Mouse (Mus musculus) kidney, postnatal 0 days (tissue): Measurements from ENCODE around the gene 4930522L14Rik. TPM values are rescaled to one million over a fixed set of nuclear protein-coding genes. Genes with fewer than 3 reads are reported as not detected.
A peak's percentile ranks its signal among the peaks of the same experiment; 100 is the strongest.
"Not testable (repeated sequence)": the region's sequence is repeated elsewhere in the genome, so short reads cannot be mapped to it uniquely, and the experiment has no call there.

Source experiments
- ATAC-seq: fragments of 200-750 bp; cut with Nextera tagmentation; replicated peaks from 2 replicates; pipeline ENCODE4 v1.8.0; 2017; ENCODE audit warnings: low read depth, moderate number of reproducible peaks, moderate TSS enrichment, moderate library complexity; ENCODE audit not compliant: low FRiP score
- DNase-seq: peaks from one replicate; pipeline ENCODE4 v3.0.0-alpha.2; 2016; ENCODE audit warnings: low spot score
- H3K27ac ChIP-seq: fragments of 300-500 bp; sonication (generic); 2 replicates; pipeline ENCODE4 v1.5.1; 2014; ENCODE audit warnings: mild to moderate bottlenecking
- H3K27me3 ChIP-seq: fragments of 300-500 bp; sonication (generic); 2 replicates; pipeline ENCODE4 v1.6.1; 2014; ENCODE audit warnings: low read length, mixed read lengths; ENCODE audit not compliant: insufficient read depth
- H3K36me3 ChIP-seq: fragments of 300-500 bp; sonication (generic); 2 replicates; pipeline ENCODE4 v1.6.1; 2014; ENCODE audit warnings: low read length, mixed read lengths; ENCODE audit not compliant: insufficient read depth
- H3K4me1 ChIP-seq: fragments of 300-500 bp; sonication (generic); replicated peaks from 2 replicates; pipeline ENCODE4 v1.6.1; 2014; ENCODE audit warnings: antibody characterized with exemption, low read length, mixed read lengths; ENCODE audit not compliant: insufficient read depth
- H3K4me2 ChIP-seq: fragments of 300-500 bp; sonication (generic); 2 replicates; pipeline ENCODE4 v1.6.1; 2014; ENCODE audit warnings: mild to moderate bottlenecking, low read length, moderate library complexity, mixed read lengths
- H3K4me3 ChIP-seq: fragments of 300-500 bp; sonication (generic); replicated peaks from 2 replicates; pipeline ENCODE4 v1.5.1; 2014; ENCODE audit warnings: low read depth, low read length
- H3K9ac ChIP-seq: fragments of 300-500 bp; sonication (generic); 2 replicates; pipeline ENCODE4 v1.6.1; 2014; ENCODE audit warnings: low read depth, low read length
- H3K9me3 ChIP-seq: fragments of 300-500 bp; sonication (generic); replicated peaks from 2 replicates; pipeline ENCODE4 v1.6.1; 2016; ENCODE audit warnings: low read length, inconsistent platforms, mixed read lengths
- WGBS: fragments of 180-500 bp; shearing (Covaris S2); extraction: QIAGEN DNeasy Blood & Tissue Kit; methylation state at CpG from one replicate; pipeline ENCODE4 v1.1.7; 2014; 5-methylcytosine and 5-hydroxymethylcytosine counted together
- polyA plus RNA-seq: library from polyadenylated mRNA; unstranded; fragments of >200 nt; fragmentation: Nextera tagmentation; extraction: Ambion mirVana; gene quantifications from 2 replicates; pipeline ENCODE4 v1.2.1, GENCODE M21; 2015

Gene 4930522L14Rik
- 11.1 and 12.9 TPM in 2 replicates for polyA plus RNA-seq

GRCm38 (mm10) chr5:109751391-109752071, at the start of gene 4930522L14Rik:
4930522L14Rik (minus strand) TSS chr5:109751886.
- not testable (repeated sequence) for H3K4me1 ChIP-seq, H3K27ac ChIP-seq, H3K27me3 ChIP-seq, H3K36me3 ChIP-seq, H3K9me3 ChIP-seq
- DNase-seq (peak; percentile 18), ATAC-seq (peak; percentile 96)
- Histone ChIP-seq H3K4me3 (peak within 1 kb of the TSS; percentile 52), H3K9ac (peak within 1 kb of the TSS; percentile 58), H3K4me2 (peak within 1 kb of the TSS; percentile 59)
- 0% methylated on average over 23 of the region's 25 CpGs for WGBS

GRCm38 (mm10) chr5:109801466-109801865, 49.8 kb upstream of the 4930522L14Rik start:
- not testable (repeated sequence) for H3K4me2 ChIP-seq, H3K4me1 ChIP-seq, H3K27me3 ChIP-seq, DNase-seq, H3K9ac ChIP-seq, ATAC-seq, H3K27ac ChIP-seq, H3K36me3 ChIP-seq, H3K9me3 ChIP-seq, H3K4me3 ChIP-seq

DNA sequence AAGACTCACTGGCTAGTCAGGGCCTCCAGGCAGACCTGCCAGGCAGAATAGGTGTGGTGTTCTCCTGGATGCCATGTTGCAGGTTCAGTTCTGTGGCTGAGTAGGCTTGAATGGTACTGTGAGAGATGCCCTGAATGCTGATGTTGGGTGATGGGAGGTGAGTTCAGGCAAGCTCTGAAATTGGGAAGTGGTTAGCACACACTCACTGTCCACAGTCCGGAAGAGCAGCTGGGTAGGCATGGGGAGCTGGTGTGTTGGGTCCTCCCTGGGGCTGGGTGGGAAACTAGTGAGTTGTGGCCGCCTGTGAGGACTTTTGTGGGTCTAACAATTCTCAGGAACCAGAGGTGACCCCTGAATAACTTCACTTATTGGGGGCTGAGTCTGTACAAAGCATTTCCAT, 48.3 kb upstream of the 4930522L14Rik start:
- not testable (repeated sequence) for H3K9me3 ChIP-seq, H3K9ac ChIP-seq, ATAC-seq, H3K36me3 ChIP-seq, DNase-seq, H3K27ac ChIP-seq, H3K4me1 ChIP-seq, H3K4me2 ChIP-seq, H3K4me3 ChIP-seq, H3K27me3 ChIP-seq
- WGBS = 73% methylated on average over 2 of the region's 2 CpGs

GRCm38 (mm10) chr5:109797017-109797416, 45.3 kb upstream of the 4930522L14Rik start:
- not testable (repeated sequence) for H3K27me3 ChIP-seq, ATAC-seq, H3K4me2 ChIP-seq, H3K27ac ChIP-seq, DNase-seq, H3K4me3 ChIP-seq, H3K4me1 ChIP-seq, H3K9me3 ChIP-seq, H3K36me3 ChIP-seq, H3K9ac ChIP-seq
- 93% methylated on average over 3 of the region's 3 CpGs for WGBS

DNA sequence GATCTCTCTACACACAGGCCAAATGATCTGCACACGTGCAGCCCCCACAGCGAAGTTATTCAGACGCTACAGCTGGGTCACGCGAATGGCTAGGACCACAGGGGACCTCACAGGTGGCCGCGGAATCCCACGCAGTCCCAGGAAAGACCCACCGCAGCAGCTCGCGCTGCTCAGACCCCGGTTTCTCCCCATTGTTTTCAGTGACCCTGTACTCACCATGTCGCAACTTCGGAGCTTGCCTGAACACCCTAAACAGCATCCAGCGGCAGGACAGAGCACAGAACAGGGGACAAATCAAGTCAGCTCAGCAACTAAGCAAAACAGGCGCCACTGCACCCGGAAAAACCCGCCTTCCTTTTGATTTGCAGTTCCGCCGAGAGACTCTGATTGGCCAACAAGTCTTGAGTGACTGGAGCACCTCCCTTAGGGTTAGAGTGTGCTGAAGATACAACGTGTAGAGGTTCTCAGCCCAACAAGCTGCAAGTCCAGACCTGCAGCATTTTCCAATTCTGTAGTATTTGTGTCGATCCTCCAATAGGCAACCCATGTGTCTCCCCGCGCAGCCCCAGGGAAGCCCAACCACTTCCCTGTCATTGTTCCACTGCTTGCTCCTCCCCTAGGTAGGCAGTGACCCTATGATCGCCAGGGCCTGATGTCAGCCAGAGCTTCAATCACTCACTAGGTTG, 44.4 kb upstream of the 4930522L14Rik start:
- H3K27ac ChIP-seq = peak overlapping the region; percentile 62; the same call in 1 of the 2 replicates
- H3K27me3 ChIP-seq, H3K36me3 ChIP-seq, H3K4me1 ChIP-seq, H3K9me3 ChIP-seq: not testable (repeated sequence)
- ATAC-seq = peak; percentile 93
- H3K4me3 ChIP-seq = peak overlapping the region; percentile 58
- H3K4me2 ChIP-seq = peak overlapping the region; percentile 75
- H3K9ac ChIP-seq = peak overlapping the region; percentile 69
- WGBS = under 1% methylated on average over 25 of the region's 25 CpGs
- peak; percentile 49 for DNase-seq

DNA sequence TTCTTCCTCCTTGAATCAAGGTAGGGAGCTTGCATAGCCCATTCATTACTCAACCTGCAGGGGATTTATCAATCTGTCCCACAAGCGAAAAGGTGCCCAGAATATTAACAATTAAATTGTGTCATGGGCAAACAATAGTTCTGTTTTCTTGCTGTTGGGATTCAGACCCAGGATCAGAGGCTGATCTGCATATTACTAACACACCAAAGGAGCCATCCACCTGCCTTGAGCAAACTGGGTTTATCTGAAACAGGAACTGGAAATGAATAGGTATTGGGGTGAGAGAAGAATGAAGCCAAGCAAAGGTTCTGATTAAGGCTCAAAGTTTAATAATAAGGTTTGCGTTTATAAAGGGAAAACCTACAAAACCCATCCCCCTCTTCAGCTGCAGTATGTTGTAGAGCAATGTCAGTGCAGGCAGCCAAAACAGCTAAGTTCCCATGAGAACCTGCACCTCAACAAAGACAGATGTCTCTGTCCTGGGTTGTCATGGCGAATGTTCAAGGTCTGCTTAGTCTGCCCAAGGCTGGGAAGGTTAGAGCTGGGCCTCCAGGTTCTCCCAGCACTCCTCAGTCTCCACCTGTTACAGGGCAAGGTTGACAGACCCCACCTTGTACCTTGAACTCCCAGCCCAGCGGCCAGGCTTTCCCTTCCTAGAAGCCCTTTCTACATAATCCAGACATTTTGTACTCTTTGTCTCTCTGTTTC, 541 bp upstream of the 4930522L14Rik start:
- peak; percentile 60 for ATAC-seq
- not testable (repeated sequence) for H3K9me3 ChIP-seq, DNase-seq, H3K27ac ChIP-seq, H3K9ac ChIP-seq, H3K27me3 ChIP-seq, H3K36me3 ChIP-seq, H3K4me1 ChIP-seq
- H3K4me3 ChIP-seq = peak overlapping the region; percentile 52
- 60% methylated on average over 4 of the region's 4 CpGs for WGBS
- H3K4me2 ChIP-seq = peak overlapping the region; percentile 59

- not testable (repeated sequence) for H3K36me3 ChIP-seq, H3K9ac ChIP-seq, DNase-seq, H3K9me3 ChIP-seq, H3K4me3 ChIP-seq, H3K4me2 ChIP-seq, H3K27me3 ChIP-seq, H3K4me1 ChIP-seq, ATAC-seq, H3K27ac ChIP-seq
- WGBS = 100% methylated on average over 1 of the region's 1 CpGs
Observed at GRCm38 (mm10) chr5:109745081-109745480, 6.6 kb downstream of the 4930522L14Rik start.

DNA sequence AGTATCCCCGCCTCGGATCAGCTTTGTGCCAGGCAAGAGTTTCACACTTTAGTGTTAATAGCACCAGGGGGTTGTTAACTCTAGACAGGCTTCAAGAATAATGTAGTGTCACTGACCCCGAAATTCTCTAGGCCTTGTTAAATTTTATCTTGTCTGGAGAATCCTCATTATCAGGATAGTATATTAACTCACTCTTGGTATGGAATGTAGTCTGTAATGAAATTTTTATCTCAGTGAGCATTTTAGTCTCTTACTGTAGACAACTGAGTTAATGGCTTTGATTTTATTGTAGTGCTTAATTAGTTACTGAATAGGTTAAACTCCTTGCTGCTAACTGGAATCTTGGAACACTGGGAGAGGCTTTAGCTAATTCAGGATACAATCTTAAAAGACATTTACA, 34.3 kb downstream of the 4930522L14Rik start:
- DNase-seq, H3K4me3 ChIP-seq, H3K36me3 ChIP-seq, H3K9ac ChIP-seq, H3K27ac ChIP-seq, H3K4me2 ChIP-seq, ATAC-seq, H3K9me3 ChIP-seq, H3K27me3 ChIP-seq, H3K4me1 ChIP-seq: not testable (repeated sequence)
- 28% methylated on average over 3 of the region's 3 CpGs for WGBS

- H3K27me3 ChIP-seq, H3K27ac ChIP-seq, ATAC-seq, H3K4me1 ChIP-seq, H3K9me3 ChIP-seq, H3K9ac ChIP-seq, DNase-seq, H3K36me3 ChIP-seq: not testable (repeated sequence)
- H3K4me2 ChIP-seq = peak overlapping the region; percentile 77
- H3K4me3 ChIP-seq = peak overlapping the region; percentile 55
- 62% methylated on average over 5 of the region's 5 CpGs for WGBS
Observed at GRCm38 (mm10) chr5:109691205-109691965, 60.3 kb downstream of the 4930522L14Rik start.
